Mouse (Mus musculus): ENCODE data around the gene Rasgef1b.

- no peak for TF ChIP-seq CTCF (IDR thresholded peaks at IDR 0.05; ENCODE audit: low read depth, low read length)
- no peak for TF ChIP-seq POLR2A (IDR thresholded peaks at IDR 0.05; ENCODE audit: extremely low read depth, insufficient read depth, low read length)
Measured at GRCm38 (mm10) chr5:99519023-99519422, 209.8 kb downstream of the Rasgef1b start.

Data from liver, adult 2 months (tissue).